ENCODE assay signal across 7 mouse cellular contexts in the genomic region with DNA sequence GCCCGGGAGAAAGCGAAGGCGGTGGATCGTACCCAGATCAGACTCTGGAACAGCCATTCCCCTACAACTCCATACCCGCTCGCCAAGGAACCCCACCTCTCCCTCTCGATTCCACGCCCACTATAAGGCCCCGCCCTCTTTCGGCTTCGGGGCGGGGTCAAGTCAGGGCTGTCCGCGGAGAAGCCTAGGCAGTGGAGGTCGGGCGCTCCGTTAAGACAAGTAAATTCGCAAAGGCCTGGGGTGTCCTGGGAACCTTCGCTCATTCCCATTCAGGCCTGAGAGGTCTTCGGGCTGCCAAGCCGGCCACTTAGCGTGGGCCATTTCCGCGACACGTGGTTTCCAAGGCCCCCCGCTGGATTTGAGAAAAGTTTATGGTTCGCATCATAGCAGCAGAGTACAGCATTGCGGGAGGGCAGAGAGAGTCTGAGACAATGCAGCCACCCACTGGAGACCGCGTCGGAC. TPM values are rescaled to one million over a fixed set of nuclear protein-coding genes. Genes with fewer than 3 reads are reported as not detected.
A peak's percentile ranks its signal among the peaks of the same experiment; 100 is the strongest.
DNase-seq lines count a peak whose midpoint lies in the region; ATAC-seq lines count a peak whose summit lies in the region.

A gene (plus strand): TSS at position 413 of the 462 bp plus-strand sequence.

- peaks cover 16% of the 10 kb centered on the region for H3K4me1 ChIP-seq in intestine, embryonic 16.5 days (ENCODE audit: control insufficient read depth, insufficient read depth, low read length)
- peaks cover 10% of the 10 kb centered on the region for H3K4me1 ChIP-seq in midbrain, embryonic 11.5 days (ENCODE audit: control insufficient read depth, insufficient read depth, low read length)

- no peaks in the 10 kb centered on the region for H3K36me3 ChIP-seq in intestine, embryonic 16.5 days (ENCODE audit: control insufficient read depth, insufficient read depth, low read length)
- H3K36me3 ChIP-seq in midbrain, embryonic 11.5 days (ENCODE audit: control insufficient read depth, insufficient read depth, low read length): no peaks in the 10 kb centered on the region

- DNase-seq in adrenal gland, adult 8-10 months: peak; percentile 88
- peak; percentile 83 for DNase-seq in embryo, embryonic 11.5 days (ENCODE audit: low read depth, low spot score)
- peak; percentile 79 to 88 for DNase-seq in gastrocnemius, postnatal 4 days (ENCODE audit: low spot score in 2 of 2)
- DNase-seq in left cerebral cortex, postnatal 36 days (ENCODE audit: low spot score in 2 of 2): peak; percentile 93
- DNase-seq in midbrain, embryonic 11.5 days (ENCODE audit: low spot score, missing footprints): peak; percentile 100
- DNase-seq in spleen, adult 12 weeks (ENCODE audit: low spot score): peak; percentile 93

- H3K4me2 ChIP-seq in intestine, embryonic 16.5 days (ENCODE audit: low read depth, low read length): peak within 1 kb of the TSS; percentile 82
- peak within 1 kb of the TSS; percentile 74 for H3K4me2 ChIP-seq in midbrain, embryonic 11.5 days

- H3K27ac ChIP-seq in intestine, embryonic 16.5 days (ENCODE audit: low read length): peak within 1 kb of the TSS; percentile 95
- H3K27ac ChIP-seq in midbrain, embryonic 11.5 days (ENCODE audit: low read depth, low read length): peak within 1 kb of the TSS; percentile 64

- H3K9ac ChIP-seq in intestine, embryonic 16.5 days (ENCODE audit: low read depth, low read length): peak within 1 kb of the TSS; percentile 80
- peak within 1 kb of the TSS; percentile 80 for H3K9ac ChIP-seq in midbrain, embryonic 11.5 days (ENCODE audit: low read length)

- no peaks in the 10 kb centered on the region for H3K9me3 ChIP-seq in intestine, embryonic 16.5 days (ENCODE audit: control insufficient read depth, low read length)
- no peaks in the 10 kb centered on the region for H3K9me3 ChIP-seq in midbrain, embryonic 11.5 days (ENCODE audit: control insufficient read depth, low read length)

- peak; percentile 86 for ATAC-seq in intestine, embryonic 16.5 days
- peak; percentile 91 for ATAC-seq in midbrain, embryonic 11.5 days (ENCODE audit: low FRiP score)

- no peaks in the 10 kb centered on the region for H3K27me3 ChIP-seq in intestine, embryonic 16.5 days (replicated peaks; ENCODE audit: control insufficient read depth, insufficient read depth, low read length)
- H3K27me3 ChIP-seq in midbrain, embryonic 11.5 days (ENCODE audit: control insufficient read depth, insufficient read depth, low read length): no peaks in the 10 kb centered on the region

- 0% methylated on average over 31 of the region's 31 CpGs for WGBS in intestine, embryonic 16.5 days
- WGBS in midbrain, embryonic 11.5 days: under 1% methylated on average over 31 of the region's 31 CpGs

- H3K4me3 ChIP-seq in intestine, embryonic 16.5 days (ENCODE audit: low read length): peak within 1 kb of the TSS; percentile 72
- peak within 1 kb of the TSS; percentile 83 for H3K4me3 ChIP-seq in midbrain, embryonic 11.5 days (ENCODE audit: low read depth, low read length)

- intact Hi-C loops in left cerebral cortex, postnatal 36 days (cut with DNase I): loop anchor here (5.0 kb wide), 1 partner anchor 33 kb away; no protein-coding TSS in a partner anchor

RNA-seq across cellular contexts. Expression of the gene that starts here (rescaled TPM):
- 10 to 100 TPM; 42.2 to 52.5 (median 51.1) TPM for total RNA-seq in adrenal gland, adult 8-10 months (2022)
- total RNA-seq in gastrocnemius, postnatal 4 days (2021): 10 to 100 TPM; 35.1 to 41.4 TPM
- 49.1 and 49.8 TPM in 2 replicates for polyA plus RNA-seq in intestine, embryonic 16.5 days (2015; fragmentation: Nextera tagmentation; extraction: Ambion mirVana)
- total RNA-seq in left cerebral cortex, postnatal 36 days (2021): 10 to 100 TPM; 40.6 to 54.8 TPM
- 24.7 and 25.4 TPM in 2 replicates for polyA plus RNA-seq in midbrain, embryonic 11.5 days (2014; fragmentation: Nextera tagmentation; extraction: Ambion mirVana)

Comparison
In these comparisons a context has a peak if more than half of its experiments do, and no peak if none do; other contexts are left out.
1. Peak in every context shown above with its lines: DNase-seq, ATAC-seq, H3K4me3 ChIP-seq and H3K27ac ChIP-seq.